Mouse (Mus musculus) neural tube, embryonic 11.5 days (tissue): Measurements from ENCODE around the gene Nudt19. TPM values are rescaled to one million over a fixed set of nuclear protein-coding genes. Genes with fewer than 3 reads are reported as not detected.
"Not testable (repeated sequence)": the region's sequence is repeated elsewhere in the genome, so short reads cannot be mapped to it uniquely, and the experiment has no call there.

ENCODE experiments used
- ATAC-seq: fragments of 200-750 bp; cut with Nextera tagmentation; 2 replicates; pipeline ENCODE4 v1.8.0; 2017; ENCODE audit warnings: moderate number of reproducible peaks, mild to moderate bottlenecking, moderate TSS enrichment, moderate library complexity; ENCODE audit not compliant: insufficient read depth, low FRiP score, low TSS enrichment
- DNase-seq: peaks from one replicate; pipeline ENCODE4 v3.0.0-alpha.2; 2015; ENCODE audit warnings: low spot score
- H3K27ac ChIP-seq: fragments of 300-500 bp; sonication (generic); 2 replicates; pipeline ENCODE4 v1.5.1; 2014; ENCODE audit warnings: low read depth, mild to moderate bottlenecking, low read length
- H3K27me3 ChIP-seq: fragments of 300-500 bp; sonication (generic); 2 replicates; pipeline ENCODE4 v1.6.1; 2014; ENCODE audit warnings: mild to moderate bottlenecking, low read length, mixed read lengths; ENCODE audit not compliant: control insufficient read depth, insufficient read depth
- H3K36me3 ChIP-seq: fragments of 300-500 bp; sonication (generic); 2 replicates; pipeline ENCODE4 v1.6.1; 2014; ENCODE audit warnings: mild to moderate bottlenecking, low read length, moderate library complexity, mixed read lengths; ENCODE audit not compliant: control insufficient read depth, insufficient read depth
- H3K4me1 ChIP-seq: fragments of 300-500 bp; sonication (generic); 2 replicates; pipeline ENCODE4 v1.6.1; 2014; ENCODE audit warnings: low read length, mixed read lengths; ENCODE audit not compliant: control insufficient read depth, insufficient read depth
- H3K4me2 ChIP-seq: fragments of 300-500 bp; sonication (generic); 2 replicates; pipeline ENCODE4 v1.6.1; 2014; ENCODE audit warnings: low read depth, mild to moderate bottlenecking, moderate library complexity
- H3K4me3 ChIP-seq: fragments of 300-500 bp; sonication (generic); 2 replicates; pipeline ENCODE4 v1.5.1; 2014; ENCODE audit warnings: low read depth, low read length
- H3K9ac ChIP-seq: fragments of 300-500 bp; sonication (generic); 2 replicates; pipeline ENCODE4 v1.6.1; 2014; ENCODE audit warnings: mild to moderate bottlenecking, low read length
- H3K9me3 ChIP-seq: fragments of 300-500 bp; sonication (generic); 2 replicates; pipeline ENCODE4 v1.6.1; 2016; ENCODE audit warnings: low read length; ENCODE audit not compliant: control insufficient read depth
- WGBS: fragments of 180-500 bp; shearing (Covaris S2); extraction: QIAGEN DNeasy Blood & Tissue Kit; methylation state at CpG from one replicate; pipeline ENCODE4 v1.1.7; 2014; 5-methylcytosine and 5-hydroxymethylcytosine counted together
- polyA plus RNA-seq: library from polyadenylated mRNA; unstranded; fragments of >200 nt; fragmentation: Nextera tagmentation; extraction: Ambion mirVana; gene quantifications from 2 replicates; pipeline ENCODE4 v1.2.1, GENCODE M21; 2014

The Nudt19 gene
- polyA plus RNA-seq, 1 experiment from 2014 or later, result 47.8 TPM

DNA sequence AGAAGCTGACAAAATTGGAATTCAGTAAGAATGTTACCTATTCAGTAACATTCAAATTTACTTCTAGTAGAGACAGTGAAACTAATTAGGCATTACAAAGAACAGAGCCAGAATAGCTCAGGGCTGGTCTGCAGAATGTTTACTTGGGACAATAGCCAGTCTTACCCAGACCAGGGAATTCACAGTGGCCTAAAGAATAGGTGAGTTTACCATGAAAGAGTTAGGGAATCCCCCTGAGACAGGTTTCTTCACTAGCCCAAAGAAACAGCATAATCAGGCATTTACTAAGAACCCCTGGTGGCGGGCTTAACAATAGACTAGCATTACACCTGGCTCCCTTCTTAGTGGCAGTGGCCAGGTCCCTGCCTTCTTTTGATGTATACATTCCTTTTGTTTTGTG lies 25.6 kb downstream of the Nudt19 start:
- not testable (repeated sequence) for H3K4me1 ChIP-seq, H3K4me3 ChIP-seq, H3K36me3 ChIP-seq, H3K27ac ChIP-seq, H3K4me2 ChIP-seq, H3K27me3 ChIP-seq, DNase-seq, ATAC-seq, H3K9me3 ChIP-seq, H3K9ac ChIP-seq
- 65% methylated on average over 1 of the region's 1 CpGs for WGBS

DNA sequence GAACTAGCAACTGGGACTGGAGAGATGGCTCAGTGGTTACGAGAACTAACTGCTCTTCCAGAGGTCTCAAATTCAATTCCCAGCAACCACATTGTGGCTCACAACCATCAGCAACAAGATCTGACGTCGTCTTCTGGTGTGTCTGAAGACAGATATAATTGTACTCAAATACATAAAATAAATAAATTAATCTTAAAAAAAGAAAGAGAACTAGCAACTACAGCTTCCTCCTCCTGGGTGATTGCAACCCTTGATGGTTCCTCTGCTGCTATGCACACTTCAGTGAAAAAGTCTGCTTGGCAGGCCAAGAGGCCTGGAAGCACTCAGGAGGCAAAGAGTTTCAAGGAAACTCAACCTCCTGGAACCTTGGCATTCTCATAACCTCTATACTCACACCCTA lies 26.1 kb downstream of the Nudt19 start:
- Histone ChIP-seq H3K9me3 (no peaks in the 10 kb centered on the region), H3K36me3 (no peaks in the 10 kb centered on the region), H3K4me3 (no peak overlapping the region), H3K4me1 (no peaks in the 10 kb centered on the region), H3K4me2 (no peak overlapping the region), H3K27me3 (no peaks in the 10 kb centered on the region), H3K9ac (no peak overlapping the region), H3K27ac (no peak overlapping the region)
- 73% methylated on average over 3 of the region's 3 CpGs for WGBS
- DNase-seq, result no peak
- no peak for ATAC-seq

DNA sequence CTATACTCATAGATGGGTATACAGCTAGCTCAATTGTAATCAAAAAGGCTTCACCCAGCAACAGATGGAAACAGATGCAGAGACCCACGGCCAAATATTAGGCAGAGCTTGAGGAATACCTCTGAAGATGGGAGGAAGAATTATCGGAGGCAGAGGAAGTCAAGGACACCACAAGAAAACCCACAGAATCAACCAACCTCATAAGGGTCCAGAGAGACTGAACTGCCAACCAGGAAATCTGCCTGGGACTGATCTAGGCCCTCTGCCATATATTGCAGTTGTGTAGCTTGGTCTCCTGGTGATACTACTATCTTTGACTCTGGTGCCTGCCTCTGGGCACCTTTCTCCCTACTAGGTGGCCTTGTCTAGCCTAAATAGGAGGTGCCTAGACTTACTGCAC lies 29.3 kb downstream of the Nudt19 start:
- WGBS, result 80% methylated on average over 2 of the region's 2 CpGs

DNA sequence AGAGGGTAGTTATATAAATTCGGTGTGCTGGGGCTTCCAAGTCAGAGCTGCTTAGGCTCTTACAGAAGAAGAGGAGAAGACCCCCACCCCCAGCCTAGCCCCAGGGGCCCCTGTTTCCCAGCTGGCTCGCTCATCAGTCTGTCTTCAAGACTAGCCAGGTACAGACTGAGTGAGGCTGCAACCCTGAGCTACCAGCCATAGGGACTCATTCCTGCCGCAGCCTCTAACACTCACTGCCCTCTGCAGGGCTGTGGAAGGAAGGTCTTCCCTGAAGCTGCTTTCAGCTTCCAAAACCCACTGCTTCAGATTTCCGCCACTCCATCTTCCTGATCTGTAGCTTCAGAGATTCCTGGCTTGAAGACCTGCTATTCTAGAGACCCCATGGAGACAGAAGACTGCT lies 54.1 kb downstream of the Nudt19 start:
- 23% methylated on average over 4 of the region's 4 CpGs for WGBS
- peak; percentile 45 for DNase-seq
- ATAC-seq, result no peak

More for the DNA sequence above, 29.3 kb downstream of the Nudt19 start:
- DNase-seq, result no peak
- no peak overlapping the region for H3K9ac ChIP-seq
- H3K9me3 ChIP-seq, result no peaks in the 10 kb centered on the region
- no peaks in the 10 kb centered on the region for H3K36me3 ChIP-seq
- H3K4me1 ChIP-seq, result no peaks in the 10 kb centered on the region
- H3K27ac ChIP-seq, result no peak overlapping the region
- H3K4me3 ChIP-seq, result no peak overlapping the region
- no peaks in the 10 kb centered on the region for H3K27me3 ChIP-seq
- ATAC-seq, result no peak
- H3K4me2 ChIP-seq, result no peak overlapping the region

DNA sequence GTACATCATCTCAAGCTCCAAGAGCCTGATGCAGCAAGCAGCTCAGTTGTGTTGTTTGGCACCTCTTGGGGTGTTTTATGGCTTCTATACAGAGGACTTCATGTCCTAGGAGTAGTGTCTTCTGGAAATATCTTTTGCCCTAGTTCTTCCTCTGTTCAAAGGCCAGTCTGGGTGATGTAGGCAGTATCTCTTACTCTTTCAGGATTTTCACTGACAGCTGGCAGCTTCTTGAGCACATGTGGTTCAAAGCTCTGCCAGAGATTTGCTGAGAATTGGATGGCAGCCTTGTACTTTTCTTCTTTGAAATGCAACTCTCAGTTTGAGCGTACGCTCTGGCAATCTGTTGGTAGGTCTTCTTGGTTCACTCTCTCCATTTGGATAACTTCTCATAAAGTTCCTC lies 58.6 kb downstream of the Nudt19 start:
- H3K4me3 ChIP-seq, result no peak overlapping the region
- no peaks in the 10 kb centered on the region for H3K36me3 ChIP-seq
- no peak overlapping the region for H3K27ac ChIP-seq
- ATAC-seq (no peak), DNase-seq (no peak)
- no peaks in the 10 kb centered on the region for H3K4me1 ChIP-seq
- H3K9ac ChIP-seq, result no peak overlapping the region
- 95% methylated on average over 2 of the region's 2 CpGs for WGBS
- H3K9me3 ChIP-seq, result no peaks in the 10 kb centered on the region
- H3K27me3 ChIP-seq, result no peaks in the 10 kb centered on the region
- H3K4me2 ChIP-seq, result no peak overlapping the region

More for the DNA sequence above, 54.1 kb downstream of the Nudt19 start:
- H3K4me3 ChIP-seq, result no peak overlapping the region
- H3K4me1 ChIP-seq, result no peaks in the 10 kb centered on the region
- no peak overlapping the region for H3K27ac ChIP-seq
- H3K4me2 ChIP-seq, result no peak overlapping the region
- no peak overlapping the region for H3K9ac ChIP-seq
- no peaks in the 10 kb centered on the region for H3K27me3 ChIP-seq
- no peaks in the 10 kb centered on the region for H3K36me3 ChIP-seq
- H3K9me3 ChIP-seq, result no peaks in the 10 kb centered on the region

Other genes starting within 250 kb of the Nudt19 start
- 20.0 and 21.4 TPM in 2 replicates for gene Gpatch1, start 237.9 kb downstream of the Nudt19 start, polyA plus RNA-seq
- gene Rhpn2, start 222.1 kb downstream of the Nudt19 start, polyA plus RNA-seq, result 3.3 and 3.6 TPM in 2 replicates
- gene Faap24, start 159.5 kb downstream of the Nudt19 start, polyA plus RNA-seq, result 19.9 and 22.4 TPM in 2 replicates
- gene Cep89, start 159.3 kb downstream of the Nudt19 start, polyA plus RNA-seq, result 39.3 and 40.8 TPM in 2 replicates
- gene Slc7a9, start 107.5 kb downstream of the Nudt19 start, polyA plus RNA-seq, result not detected in 2 replicates
- 0.11 TPM in 1 of 2 replicates, not detected in the other for gene Tdrd12, start 18.6 kb downstream of the Nudt19 start, polyA plus RNA-seq
- 0.18 and 0.24 TPM in 2 replicates for gene Rgs9bp, start 29.3 kb upstream of the Nudt19 start, polyA plus RNA-seq
- gene Ankrd27, start 29.9 kb upstream of the Nudt19 start, polyA plus RNA-seq, result 28.0 and 28.2 TPM in 2 replicates
- 272 and 275 TPM in 2 replicates for gene Pdcd5, start 91.2 kb upstream of the Nudt19 start, polyA plus RNA-seq
- 26.5 and 34.2 TPM in 2 replicates for gene Dpy19l3, start 198.2 kb upstream of the Nudt19 start, polyA plus RNA-seq
- 15.8 and 18.1 TPM in 2 replicates for gene Zfp507, start 246.7 kb upstream of the Nudt19 start, polyA plus RNA-seq